Mouse (Mus musculus): ENCODE measurements around the gene Pfn1.

Gene Pfn1

GRCm38 (mm10) chr11:70674501-70674900 is 20.1 kb upstream of the Pfn1 start:
- no peak for DNase-seq (ENCODE audit: low read depth)

DNA sequence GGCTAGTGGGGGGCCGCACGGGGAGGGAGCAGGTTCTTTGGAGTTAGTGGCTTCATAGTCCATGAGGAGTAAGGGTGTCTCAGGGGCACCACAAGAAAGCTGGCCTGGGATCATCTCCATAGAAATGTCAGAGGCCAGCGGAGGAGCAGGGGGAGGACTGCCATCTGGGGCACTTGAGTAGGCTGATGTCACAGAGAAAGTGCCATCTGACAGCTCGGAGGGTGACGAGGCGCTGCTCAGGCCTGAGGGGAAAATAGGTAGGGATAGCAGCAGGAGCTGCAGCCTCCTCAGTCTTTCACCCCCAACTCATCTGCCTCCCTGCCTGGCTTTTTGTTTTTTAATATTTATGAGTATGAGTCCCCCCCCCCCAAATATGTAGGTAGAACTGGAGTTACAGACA is 19.6 kb upstream of the Pfn1 start:
- no peak for DNase-seq (ENCODE audit: low read depth)

- DNase-seq (ENCODE audit: low read depth) = no peak
These were observed 17.0 kb upstream of the Pfn1 start for GRCm38 (mm10) chr11:70671333-70672047.

DNA sequence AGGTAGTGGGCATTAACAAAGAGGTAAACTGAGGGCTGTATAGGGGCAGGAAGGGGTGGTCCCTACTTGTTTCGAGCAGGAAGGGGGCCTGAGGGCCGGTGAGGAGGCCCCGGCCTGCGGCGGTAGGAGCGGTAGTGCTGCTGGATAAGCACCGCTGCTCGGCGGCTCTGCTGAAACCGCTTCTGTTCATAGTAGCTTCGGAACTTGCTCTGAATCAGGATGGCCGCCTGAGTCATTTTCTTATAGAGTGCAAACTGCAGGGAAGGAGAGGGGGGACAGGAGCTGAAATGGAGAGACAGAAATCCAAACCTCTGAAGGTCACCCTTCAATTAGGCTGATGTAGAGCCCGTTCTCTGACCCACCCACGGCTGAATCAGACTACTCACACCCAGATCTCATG is 16.0 kb upstream of the Pfn1 start:
- DNase-seq (ENCODE audit: low read depth) = no peak

- DNase-seq (ENCODE audit: low read depth) = no peak
These were observed 15.3 kb upstream of the Pfn1 start for GRCm38 (mm10) chr11:70669582-70670345.

- peak; percentile 97 for DNase-seq (ENCODE audit: low read depth)
These were observed 14.5 kb upstream of the Pfn1 start, which contains the start of gene Spag7 for GRCm38 (mm10) chr11:70668771-70669505. Gene Spag7 (minus strand): TSS chr11:70669416.

GRCm38 (mm10) chr11:70668335-70668770 is 13.9 kb upstream of the Pfn1 start:
- DNase-seq (ENCODE audit: low read depth) = no peak

DNA sequence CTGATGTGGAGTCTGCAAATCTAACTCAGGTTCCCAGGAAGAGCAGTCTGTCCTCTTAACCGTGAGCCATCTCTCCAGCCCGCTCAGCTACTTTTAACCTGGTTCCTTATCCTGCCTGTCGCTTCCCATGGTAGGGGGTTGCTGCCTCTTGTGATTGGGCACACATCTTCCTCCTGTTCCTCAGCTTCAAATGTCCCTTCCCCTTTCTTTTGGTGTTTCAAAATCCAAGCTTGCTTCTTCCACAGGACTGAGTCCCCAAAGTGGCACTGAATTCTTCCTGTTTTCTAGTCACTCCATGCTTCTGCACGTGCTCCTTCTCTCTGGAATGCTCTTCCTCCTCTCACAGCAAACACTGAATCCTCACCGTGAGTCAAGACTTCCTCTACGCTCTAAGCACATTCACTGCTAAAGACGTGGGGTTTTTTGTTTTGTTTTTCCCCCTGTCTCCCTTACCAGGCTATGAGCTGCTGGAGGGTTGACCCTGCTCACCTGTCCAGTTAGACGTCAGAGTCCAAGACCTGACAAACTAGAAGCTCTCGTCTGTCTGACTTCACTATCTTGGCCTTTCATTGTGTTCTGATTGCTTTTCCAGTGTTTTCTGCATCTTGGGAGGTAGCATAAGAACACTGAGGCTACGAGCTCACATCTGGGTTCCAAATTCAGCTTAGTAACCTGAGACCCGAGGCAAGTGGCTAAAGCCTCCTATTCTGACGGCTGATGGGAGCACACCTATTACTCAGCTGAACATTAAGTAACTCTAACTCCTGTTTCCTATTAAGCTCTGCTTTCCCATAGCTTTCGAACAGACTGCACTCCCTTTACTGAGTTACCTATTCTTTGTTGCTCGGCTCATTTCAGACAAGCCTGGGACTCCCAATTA is 13.1 kb upstream of the Pfn1 start:
- no peak for DNase-seq (ENCODE audit: low read depth)

DNA sequence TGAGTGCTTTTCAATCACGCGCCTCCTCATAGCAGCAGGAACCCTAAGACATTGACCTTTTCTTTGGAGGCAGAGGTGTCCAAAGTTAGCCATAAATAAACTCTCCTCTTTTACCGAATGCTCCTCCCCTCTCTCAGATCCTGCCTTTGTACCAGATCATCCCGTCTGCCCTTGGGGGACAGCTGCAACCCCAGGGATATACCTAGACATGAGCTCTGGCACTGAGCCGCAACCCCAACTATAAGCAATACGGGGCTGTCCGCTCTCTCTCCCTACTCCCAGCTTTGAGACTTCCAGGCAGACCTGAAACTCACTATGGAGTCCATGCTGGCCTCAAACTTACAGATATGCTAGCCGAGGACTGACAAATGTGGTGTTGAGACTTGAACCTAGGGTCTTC is 12.2 kb upstream of the Pfn1 start:
- DNase-seq (ENCODE audit: low read depth) = no peak

DNA sequence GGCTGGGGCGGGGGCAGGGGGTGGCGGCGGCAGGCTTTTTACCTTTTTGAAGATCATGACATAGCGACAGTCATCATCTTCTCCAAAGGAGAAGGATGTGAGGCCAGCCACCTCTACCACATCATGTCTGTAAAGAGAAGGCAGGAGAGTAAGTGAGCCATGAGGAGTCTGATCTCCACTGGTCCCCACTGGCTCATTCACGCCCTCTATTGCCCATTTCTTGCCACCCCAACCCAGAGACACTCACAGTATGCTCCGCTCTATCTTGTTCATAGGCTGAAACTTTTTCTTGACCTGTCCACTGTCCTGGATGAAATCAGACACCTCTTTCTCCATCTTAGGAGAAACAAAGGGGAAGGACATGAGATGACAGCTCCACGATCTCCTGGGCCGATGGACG is 10.3 kb upstream of the Pfn1 start:
- DNase-seq (ENCODE audit: low read depth) = no peak

- no peak for DNase-seq (ENCODE audit: low read depth)
These were observed 9.5 kb upstream of the Pfn1 start for GRCm38 (mm10) chr11:70663957-70664356.

DNA sequence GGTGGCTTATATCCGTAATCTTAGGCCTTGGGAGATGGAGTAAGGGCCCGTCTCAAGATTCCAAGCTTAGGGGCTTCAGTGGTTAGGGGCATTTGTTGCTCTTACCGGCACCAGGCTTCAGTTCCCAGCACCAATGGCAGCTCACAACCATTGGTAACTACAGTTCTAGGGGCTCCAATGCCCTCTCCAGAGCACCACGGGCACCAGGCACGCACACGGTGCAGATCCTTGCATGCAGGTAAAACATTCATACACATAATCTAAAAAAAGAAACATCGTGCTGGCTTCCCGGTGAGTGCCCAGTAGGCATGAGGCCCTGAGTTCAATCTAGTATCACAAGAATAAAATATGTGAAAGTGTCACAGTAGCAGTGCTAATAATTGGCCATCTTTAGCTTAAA is 8.7 kb upstream of the Pfn1 start:
- no peak for DNase-seq (ENCODE audit: low read depth)

DNA sequence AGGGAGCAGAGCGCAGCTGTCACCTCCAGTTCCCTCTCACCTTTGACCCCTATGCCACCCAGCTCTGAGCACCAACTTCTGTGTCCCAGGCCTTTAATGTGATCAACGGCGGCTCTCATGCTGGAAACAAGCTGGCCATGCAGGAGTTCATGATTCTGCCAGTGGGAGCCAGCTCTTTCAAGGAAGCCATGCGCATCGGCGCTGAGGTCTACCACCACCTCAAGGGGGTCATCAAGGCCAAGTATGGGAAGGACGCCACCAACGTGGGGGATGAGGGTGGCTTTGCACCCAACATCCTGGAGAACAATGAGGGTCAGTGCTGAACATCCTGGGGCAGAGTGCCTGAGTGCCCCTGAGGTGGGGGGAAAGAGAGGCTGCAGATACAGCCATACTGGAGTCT is 6.1 kb upstream of the Pfn1 start:
- no peak for DNase-seq (ENCODE audit: low read depth)

DNA sequence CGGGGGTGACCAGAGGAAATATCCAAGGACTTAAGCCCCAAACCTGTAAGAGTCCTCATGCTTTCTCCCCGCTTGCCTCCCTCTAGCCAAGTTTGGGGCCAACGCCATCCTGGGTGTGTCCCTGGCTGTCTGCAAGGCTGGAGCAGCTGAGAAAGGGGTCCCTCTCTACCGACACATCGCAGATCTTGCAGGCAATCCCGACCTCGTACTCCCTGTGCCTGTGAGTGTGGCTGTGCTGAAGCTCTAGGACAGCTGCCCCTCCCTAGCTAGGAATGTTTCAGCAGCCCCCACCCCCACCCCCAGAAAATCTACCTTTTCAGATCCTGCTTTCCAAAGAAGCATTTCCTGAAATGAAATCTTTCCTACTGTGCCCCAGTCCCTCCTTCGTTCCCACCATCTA is 4.5 kb upstream of the Pfn1 start:
- DNase-seq (ENCODE audit: low read depth) = no peak

DNA sequence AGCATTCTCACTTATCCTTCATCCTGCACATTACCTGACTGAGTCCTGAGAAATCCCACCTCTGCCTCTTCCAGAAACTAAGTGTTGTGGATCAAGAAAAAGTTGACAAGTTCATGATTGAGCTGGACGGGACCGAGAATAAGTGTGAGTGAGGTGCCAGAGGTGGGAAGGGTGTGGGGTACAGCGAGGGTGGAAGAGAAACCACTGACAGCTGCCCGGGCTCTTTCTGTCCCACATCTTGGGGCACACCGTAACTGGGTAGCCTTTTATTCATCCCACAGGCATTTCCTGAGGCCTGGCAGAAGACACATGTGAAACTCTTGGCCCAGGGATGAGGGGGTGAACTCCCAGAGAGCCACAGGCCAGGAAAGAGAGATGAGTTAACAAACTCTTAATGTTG is 4.1 kb upstream of the Pfn1 start:
- DNase-seq (ENCODE audit: low read depth) = no peak

DNA sequence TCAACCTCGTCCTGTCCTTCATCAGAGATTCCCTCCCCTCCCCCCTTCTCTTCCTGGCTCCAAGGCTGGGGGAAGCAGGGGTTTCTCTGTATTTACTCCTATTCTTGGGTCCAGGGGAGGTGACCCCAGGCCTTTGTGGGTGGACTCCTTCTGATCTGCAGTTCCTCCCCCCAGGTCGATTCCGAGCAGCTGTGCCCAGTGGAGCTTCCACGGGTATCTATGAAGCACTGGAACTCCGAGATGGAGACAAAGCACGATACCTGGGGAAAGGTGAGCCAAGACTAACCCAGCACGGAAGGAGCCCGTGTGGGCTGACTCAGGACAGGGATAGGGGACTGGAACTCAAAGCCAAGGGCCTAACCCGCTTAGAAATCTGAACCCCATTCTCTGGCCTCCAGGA is 3.5 kb upstream of the Pfn1 start:
- no peak for DNase-seq (ENCODE audit: low read depth)

GRCm38 (mm10) chr11:70657573-70657972 is 3.1 kb upstream of the Pfn1 start:
- DNase-seq (ENCODE audit: low read depth) = no peak

DNA sequence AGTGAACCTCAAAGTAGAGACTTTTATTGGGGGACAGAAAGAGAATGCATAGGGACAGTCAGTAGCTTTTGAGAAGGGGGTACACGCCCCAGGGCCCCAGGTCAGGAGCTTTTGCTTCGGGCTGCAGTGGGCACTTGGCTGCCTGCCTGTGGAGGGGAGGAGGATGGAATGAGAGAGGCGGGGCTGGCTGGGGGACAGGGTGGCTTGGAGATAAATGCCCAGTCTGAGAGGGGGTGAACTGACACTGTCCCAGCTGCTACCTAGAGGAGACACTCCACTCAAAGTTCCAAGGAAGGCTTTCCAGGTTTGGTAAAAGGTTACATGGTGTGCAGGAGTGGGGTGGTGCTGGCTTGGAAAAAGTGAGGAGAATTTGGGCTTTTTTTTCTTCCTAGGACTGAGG is 2.5 kb upstream of the Pfn1 start, which contains the start of gene Eno3:
TSS of gene Eno3 (plus strand) at position 239 of the 400 bp plus-strand sequence.
- DNase-seq (ENCODE audit: low read depth) = no peak

DNA sequence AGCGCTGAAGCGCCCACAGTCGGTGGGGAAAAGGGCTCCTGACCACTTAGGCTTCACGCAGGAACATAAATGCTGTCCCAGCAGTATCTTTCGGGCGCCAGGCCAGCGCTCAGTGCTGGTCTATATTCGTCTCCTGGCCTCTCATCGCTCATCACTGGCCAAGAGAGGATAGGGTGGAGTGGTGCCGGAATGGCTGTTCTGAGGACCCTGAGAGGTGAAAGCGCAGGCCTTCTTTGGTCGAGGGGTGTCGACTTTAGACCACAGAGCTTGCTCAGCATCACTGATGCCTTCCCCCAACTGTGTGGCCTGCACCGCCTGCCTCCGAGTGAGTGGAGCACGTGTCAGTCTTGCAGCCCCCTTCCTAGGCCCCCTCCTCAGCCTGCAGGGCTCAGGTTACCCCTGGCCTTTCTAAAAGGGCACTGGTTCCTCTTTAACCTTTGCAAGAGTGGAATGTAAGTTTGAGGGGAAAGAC is 2.0 kb upstream of the Pfn1 start:
- no peak for DNase-seq (ENCODE audit: low read depth)

GRCm38 (mm10) chr11:70655571-70656455 is 1.4 kb upstream of the Pfn1 start:
- DNase-seq (ENCODE audit: low read depth) = no peak

Data from c-Kit-positive CD71-negative TER-119-negative erythroid progenitor cells, embryonic 14.5 days (primary cell).